Mouse (Mus musculus): ENCODE results near the gene Kctd5. TPM values are rescaled to one million over a fixed set of nuclear protein-coding genes. Genes with fewer than 3 reads are reported as not detected.

The Kctd5 gene
- polyA plus RNA-seq, 1 experiment = 85.7 TPM

DNA sequence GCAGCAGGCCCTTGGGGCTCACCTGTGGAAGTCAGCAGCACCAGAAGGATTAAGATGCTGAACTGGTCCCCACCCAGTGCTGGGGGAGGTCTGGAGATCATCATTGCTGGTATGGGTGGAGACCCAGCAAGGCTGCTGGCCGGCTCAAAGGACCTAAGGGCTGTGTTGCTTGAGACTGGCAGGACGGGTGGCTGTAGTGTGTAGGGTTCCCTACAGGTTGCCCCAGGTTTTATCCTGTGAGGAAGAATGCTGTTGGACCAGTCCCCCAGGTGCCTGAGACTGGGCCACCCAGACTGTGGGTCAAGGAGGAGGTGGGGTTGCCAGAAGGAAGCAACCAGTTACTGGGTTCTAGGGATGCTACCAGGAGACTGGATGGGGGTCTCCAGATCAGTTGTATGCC is 75.4 kb downstream of the Kctd5 start, which contains the start of gene Prss22:
Prss22 (minus strand) TSS at position 200 of the 400 bp plus-strand sequence.
- 63% methylated on average over 2 of the region's 2 CpGs for WGBS
- no peak for DNase-seq (ENCODE audit: low read depth, low spot score)

Other genes starting within 250 kb of the Kctd5 start
- 771 and 864 TPM in 2 replicates for gene Elob, start 244.3 kb downstream of the Kctd5 start, polyA plus RNA-seq (2012; rRNA removed)
- gene Prss33, start 237.4 kb downstream of the Kctd5 start, polyA plus RNA-seq (2012; rRNA removed) = 0.09 and 0.58 TPM in 2 replicates
- 495 and 577 TPM in 2 replicates for gene Prss32, start 229.6 kb downstream of the Kctd5 start, polyA plus RNA-seq (2012; rRNA removed)
- 1.8 and 3.3 TPM in 2 replicates for gene Prss41, start 229.3 kb downstream of the Kctd5 start, polyA plus RNA-seq (2012; rRNA removed)
- not detected in 2 replicates for gene Prss21, start 205.4 kb downstream of the Kctd5 start, polyA plus RNA-seq (2012; rRNA removed)
- gene Dcpp1, start 192.6 kb downstream of the Kctd5 start, polyA plus RNA-seq (2012; rRNA removed) = not detected in 2 replicates
- not detected in 2 replicates for gene Dcpp2, start 192.6 kb downstream of the Kctd5 start, polyA plus RNA-seq (2012; rRNA removed)
- gene Dcpp3, start 156.0 kb downstream of the Kctd5 start, polyA plus RNA-seq (2012; rRNA removed) = not detected in 2 replicates
- not detected in 2 replicates for gene Sbp, start 131.8 kb downstream of the Kctd5 start, polyA plus RNA-seq (2012; rRNA removed)
- not detected in 2 replicates for gene Sbpl, start 118.2 kb downstream of the Kctd5 start, polyA plus RNA-seq (2012; rRNA removed)
- gene Prss30, start 92.9 kb downstream of the Kctd5 start, polyA plus RNA-seq (2012; rRNA removed) = 291 and 302 TPM in 2 replicates
- gene Prss22, start 75.4 kb downstream of the Kctd5 start, polyA plus RNA-seq (2012; rRNA removed) = 0.11 and 0.16 TPM in 2 replicates
- 11.1 and 22.9 TPM in 2 replicates for gene Prss27, start 35.3 kb downstream of the Kctd5 start, polyA plus RNA-seq (2012; rRNA removed)
- 9.4 and 18.6 TPM in 2 replicates for gene Pdpk1, start 77.4 kb upstream of the Kctd5 start, polyA plus RNA-seq (2012; rRNA removed)
- 87.2 and 105 TPM in 2 replicates for gene Amdhd2, start 90.3 kb upstream of the Kctd5 start, polyA plus RNA-seq (2012; rRNA removed)
- 799 and 841 TPM in 2 replicates for gene Atp6v0c, start 96.2 kb upstream of the Kctd5 start, polyA plus RNA-seq (2012; rRNA removed)
- gene Tbc1d24, start 132.1 kb upstream of the Kctd5 start, polyA plus RNA-seq (2012; rRNA removed) = 9.2 and 35.2 TPM in 2 replicates
- gene Ntn3, start 136.0 kb upstream of the Kctd5 start, polyA plus RNA-seq (2012; rRNA removed) = 0.78 and 1.1 TPM in 2 replicates
- 8.4 and 9.7 TPM in 2 replicates for gene Tedc2, start 147.4 kb upstream of the Kctd5 start, polyA plus RNA-seq (2012; rRNA removed)
- 15.2 and 15.6 TPM in 2 replicates for gene Ccnf, start 178.0 kb upstream of the Kctd5 start, polyA plus RNA-seq (2012; rRNA removed)

Data from large intestine, adult 2 months (tissue).